Mouse (Mus musculus) spleen, adult 2 months (tissue): ENCODE measurements at regions not wholly inside any gene's neighbourhood (a gene's known extent, or its start where the extent isn't known, plus 50 kb on each side); places are given as distances from the start of the nearest gene placed in this dataset.

Experiments used
- DNase-seq, 2 experiments: peaks; one replicate each; pipeline versions ENCODE4 v3.0.0 to v3.0.0-alpha.2; 2012 to 2021; ENCODE audit warnings: low spot score in 2 of 2, low read depth in 1 of 2
- H3K27ac ChIP-seq: fragments of 200-500 bp; 2 replicates; pipeline ENCODE4 v1.5.1; 2012; ENCODE audit warnings: low read length, inconsistent platforms; ENCODE audit not compliant: insufficient read depth
- H3K27me3 ChIP-seq: fragments of 200-500 bp; 2 replicates; pipeline ENCODE4 v1.6.1; 2012; ENCODE audit warnings: mild to moderate bottlenecking, moderate library complexity, low read length, inconsistent platforms; ENCODE audit not compliant: control insufficient read depth, insufficient read depth
- H3K36me3 ChIP-seq: fragments of 200-500 bp; 2 replicates; pipeline ENCODE4 v1.6.1; 2012; ENCODE audit warnings: mild to moderate bottlenecking, low read length, inconsistent platforms; ENCODE audit not compliant: control insufficient read depth, insufficient read depth
- H3K4me1 ChIP-seq: fragments of 200-500 bp; 2 replicates; pipeline ENCODE4 v1.6.1; 2011; ENCODE audit warnings: inconsistent platforms; ENCODE audit not compliant: control insufficient read depth, insufficient read depth, insufficient read length
- H3K4me3 ChIP-seq: fragments of 200-500 bp; 2 replicates; pipeline ENCODE4 v1.5.1; 2011; ENCODE audit warnings: mild to moderate bottlenecking, inconsistent platforms; ENCODE audit not compliant: insufficient read depth, insufficient read length; ENCODE audit errors: extremely low read depth
- CTCF ChIP-seq: fragments of 200-500 bp; IDR thresholded peaks from 2 replicates; pipeline ENCODE4 v1.5.1; 2011; ENCODE audit warnings: mild to moderate bottlenecking, inconsistent platforms; ENCODE audit not compliant: insufficient read depth, insufficient read length, insufficient replicate concordance; ENCODE audit errors: extremely low read depth
- POLR2A ChIP-seq: fragments of 200-500 bp; IDR thresholded peaks from 2 replicates; pipeline ENCODE4 v1.6.1; 2011; ENCODE audit warnings: low read depth, low read length, inconsistent platforms
- WGBS: fragments of 180-500 bp; shearing (Covaris S2); methylation state at CpG from one replicate; pipeline ENCODE4 v1.1.7; 2018; 5-methylcytosine and 5-hydroxymethylcytosine counted together

DNA sequence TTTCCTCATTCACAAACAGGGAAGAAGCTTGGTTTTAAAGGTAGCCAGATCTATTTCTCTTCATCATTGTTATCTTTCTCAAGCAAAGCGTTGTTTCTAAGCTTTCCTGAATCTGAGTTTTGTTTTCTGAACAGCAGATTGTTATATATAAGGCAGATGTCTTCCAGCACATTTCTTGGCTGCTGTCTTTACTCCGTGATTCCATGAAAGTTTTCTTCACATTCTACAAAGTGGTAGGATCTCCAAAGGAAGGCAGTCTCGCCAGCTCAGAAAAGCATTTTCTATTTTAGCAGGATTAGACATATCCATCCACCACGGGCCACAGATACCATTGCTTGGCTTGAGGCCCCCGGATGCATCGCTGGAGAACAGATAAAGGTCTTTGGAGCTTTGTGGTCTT, 171.2 kb upstream of the Gdnf start:
- Histone ChIP-seq H3K27me3 (no peaks in the 10 kb centered on the region), H3K4me3 (no peak overlapping the region), H3K4me1 (no peaks in the 10 kb centered on the region), H3K36me3 (no peaks in the 10 kb centered on the region), H3K27ac (no peak overlapping the region)
- no peak for DNase-seq
- 85% methylated on average over 6 of the region's 6 CpGs for WGBS
- TF ChIP-seq POLR2A = no peak
- TF ChIP-seq CTCF = no peak

DNA sequence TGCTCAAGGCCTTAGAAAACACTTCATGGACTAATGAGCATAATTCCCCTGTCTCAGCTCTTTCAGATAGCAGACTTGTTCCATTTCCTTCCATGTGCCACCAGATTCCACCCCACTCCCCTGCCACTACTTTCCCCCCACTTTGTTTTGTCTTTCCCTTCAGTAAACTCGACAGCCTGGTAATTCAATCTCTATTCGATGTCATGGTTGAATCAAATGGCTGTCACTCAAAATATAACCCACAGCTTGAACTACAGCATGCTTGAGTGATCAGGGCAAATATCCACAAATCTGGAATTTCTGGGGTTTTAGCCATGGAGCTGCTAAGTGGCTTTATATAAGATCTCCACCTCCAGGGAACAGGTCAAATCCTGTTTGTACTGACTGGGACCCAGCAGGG, 168.6 kb upstream of the Gdnf start:
- DNase-seq = no peak
- Histone ChIP-seq H3K27me3 (no peaks in the 10 kb centered on the region), H3K36me3 (no peaks in the 10 kb centered on the region), H3K4me3 (no peak overlapping the region), H3K27ac (no peak overlapping the region), H3K4me1 (no peaks in the 10 kb centered on the region)
- TF ChIP-seq POLR2A = no peak
- TF ChIP-seq CTCF = no peak
- 77% methylated on average over 2 of the region's 2 CpGs for WGBS

DNA sequence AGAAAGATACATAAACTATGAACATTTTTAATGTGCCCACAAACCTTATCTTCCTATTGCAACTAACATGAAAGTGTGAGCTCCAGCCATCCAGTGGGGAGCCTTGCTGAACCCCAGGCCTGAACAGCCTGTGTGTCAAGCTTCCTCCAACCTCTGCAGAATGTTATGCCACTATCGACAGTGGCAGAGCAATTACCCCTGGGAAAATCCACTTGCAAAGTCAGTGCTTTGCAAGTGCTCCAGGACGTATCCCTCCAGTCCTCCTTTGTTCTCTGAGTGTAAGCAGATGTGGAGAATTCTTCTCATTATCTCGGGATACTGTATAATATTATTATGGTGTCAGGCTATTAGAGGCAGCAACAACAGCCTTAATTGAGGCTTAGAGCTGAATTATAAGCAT, 159.9 kb upstream of the Gdnf start:
- WGBS = 75% methylated on average over 3 of the region's 3 CpGs
- Histone ChIP-seq H3K36me3 (no peaks in the 10 kb centered on the region), H3K4me3 (no peak overlapping the region), H3K27me3 (no peaks in the 10 kb centered on the region), H3K27ac (no peak overlapping the region), H3K4me1 (no peaks in the 10 kb centered on the region)
- TF ChIP-seq POLR2A = no peak
- DNase-seq = no peak

DNA sequence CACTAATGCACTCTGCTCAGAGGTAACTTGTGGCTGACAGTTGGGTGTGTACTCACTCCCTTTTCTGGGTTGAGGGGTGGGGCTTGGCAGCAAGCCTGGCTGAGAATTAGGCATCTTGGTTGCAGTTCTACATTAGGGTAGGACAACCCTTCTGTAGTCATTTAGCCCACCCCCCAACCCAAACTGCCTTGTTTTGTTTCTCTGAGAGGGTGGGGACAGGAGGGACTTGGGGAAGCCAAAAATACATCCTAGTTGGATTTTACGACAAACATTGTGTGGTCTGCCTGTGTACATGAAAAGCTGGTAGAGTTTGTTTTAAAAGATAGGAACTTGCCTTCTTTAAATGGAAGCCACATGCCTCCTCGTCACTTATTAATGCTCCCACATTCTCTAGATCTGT, 146.8 kb upstream of the Gdnf start:
- no peaks in the 10 kb centered on the region for H3K36me3 ChIP-seq
- TF ChIP-seq POLR2A (no peak), CTCF (no peak)
- no peak overlapping the region for H3K4me3 ChIP-seq
- H3K27ac ChIP-seq = no peak overlapping the region
- WGBS = 77% methylated on average over 2 of the region's 2 CpGs
- H3K4me1 ChIP-seq = no peaks in the 10 kb centered on the region
- H3K27me3 ChIP-seq = no peaks in the 10 kb centered on the region
- no peak for DNase-seq

DNA sequence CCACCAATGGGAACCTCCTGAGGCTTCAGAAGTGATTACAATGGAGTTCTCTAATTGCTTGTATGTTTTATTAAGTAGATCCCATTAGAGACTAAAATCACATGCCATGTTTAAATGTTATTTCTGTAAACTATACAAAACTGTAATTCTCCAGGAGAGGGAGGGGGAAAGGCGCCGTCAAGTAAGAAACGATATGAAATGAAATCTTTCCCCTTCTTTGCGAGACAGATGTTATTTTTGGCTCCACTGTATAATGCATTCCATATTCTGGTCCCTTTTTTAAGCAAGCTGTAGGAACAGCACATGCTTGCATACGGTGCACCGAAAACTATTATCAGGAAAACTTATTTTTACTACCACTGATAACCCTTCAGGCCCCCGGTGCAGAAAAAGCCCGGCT, 141.0 kb upstream of the Gdnf start:
- DNase-seq = no peak
- Histone ChIP-seq H3K27me3 (no peaks in the 10 kb centered on the region), H3K4me1 (no peaks in the 10 kb centered on the region), H3K4me3 (no peak overlapping the region), H3K27ac (no peak overlapping the region), H3K36me3 (no peaks in the 10 kb centered on the region)
- no peak for TF ChIP-seq POLR2A
- TF ChIP-seq CTCF = no peak
- WGBS = 86% methylated on average over 8 of the region's 8 CpGs

DNA sequence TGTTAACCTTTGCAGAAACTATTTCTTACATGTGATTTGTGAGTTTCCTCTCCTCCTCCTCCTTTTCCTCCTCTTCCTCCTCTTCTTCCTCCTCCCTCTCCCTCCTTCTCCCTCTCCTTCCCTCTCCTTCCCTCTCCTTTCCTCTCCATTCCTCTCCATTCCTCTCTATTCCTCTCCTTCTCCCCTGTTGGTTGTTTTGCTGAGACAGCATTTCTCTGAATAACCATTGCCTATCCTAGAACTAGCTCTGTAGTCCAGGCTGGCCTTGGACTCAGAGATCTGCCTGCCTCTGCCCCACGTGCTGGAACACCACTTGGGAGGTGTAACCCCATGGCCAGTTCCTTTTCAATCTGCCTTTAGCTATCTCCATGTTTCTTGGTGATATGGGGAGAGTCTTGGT, 133.7 kb upstream of the Gdnf start:
- Histone ChIP-seq H3K4me3 (no peak overlapping the region), H3K27ac (no peak overlapping the region), H3K27me3 (no peaks in the 10 kb centered on the region), H3K36me3 (no peaks in the 10 kb centered on the region), H3K4me1 (no peaks in the 10 kb centered on the region)
- no peak for DNase-seq
- no peak for TF ChIP-seq POLR2A
- TF ChIP-seq CTCF = no peak
- WGBS = 48% methylated on average over 1 of the region's 1 CpGs

DNA sequence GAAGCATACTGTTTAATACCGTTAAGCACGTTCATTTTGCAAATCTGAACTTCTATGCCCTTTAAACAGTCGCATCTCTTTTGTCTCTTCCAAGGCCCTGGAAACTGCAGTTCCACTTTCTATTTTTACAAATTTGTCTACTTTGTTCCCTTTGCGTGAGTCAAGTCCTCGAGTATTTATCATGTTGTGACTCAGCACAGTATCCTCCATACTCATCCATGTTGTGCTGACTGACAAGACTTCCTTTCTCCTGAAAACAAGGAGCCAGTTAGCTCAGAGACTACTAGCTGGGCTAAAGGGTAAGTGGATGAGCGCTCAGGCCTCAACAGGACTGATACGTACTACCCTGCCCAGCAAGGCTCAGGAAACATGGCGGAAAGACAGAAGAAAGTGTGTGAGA, 131.9 kb upstream of the Gdnf start:
- Histone ChIP-seq H3K4me1 (no peaks in the 10 kb centered on the region), H3K27me3 (no peaks in the 10 kb centered on the region), H3K36me3 (no peaks in the 10 kb centered on the region), H3K27ac (no peak overlapping the region), H3K4me3 (no peak overlapping the region)
- TF ChIP-seq POLR2A = no peak
- DNase-seq = no peak
- WGBS = 83% methylated on average over 8 of the region's 8 CpGs

DNA sequence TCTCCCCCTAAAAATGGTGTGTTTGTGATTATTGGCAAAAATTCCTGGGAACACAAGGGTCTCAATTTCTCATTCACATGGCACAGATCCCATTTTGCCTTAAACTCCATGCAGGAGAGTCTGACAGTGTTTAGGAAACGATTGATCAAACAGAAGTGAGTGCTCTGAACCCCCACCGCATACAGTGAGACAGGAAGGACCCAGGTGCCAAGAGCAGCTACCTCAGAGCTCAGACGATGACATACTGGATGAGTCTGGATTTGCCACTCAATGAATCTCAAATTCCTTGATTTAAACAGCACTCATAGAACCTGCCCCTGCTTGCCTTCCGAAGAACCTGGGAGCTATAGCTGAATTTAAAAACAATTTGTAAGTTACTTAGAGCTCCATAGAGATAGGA, 129.6 kb upstream of the Gdnf start:
- Histone ChIP-seq H3K27ac (no peak overlapping the region), H3K4me3 (no peak overlapping the region), H3K4me1 (no peaks in the 10 kb centered on the region), H3K27me3 (no peaks in the 10 kb centered on the region), H3K36me3 (no peaks in the 10 kb centered on the region)
- 77% methylated on average over 4 of the region's 4 CpGs for WGBS
- TF ChIP-seq CTCF (no peak), POLR2A (no peak)
- no peak for DNase-seq
